Mouse (Mus musculus) bone marrow macrophage, adult 2 months (primary cell): ENCODE measurements around the gene Hoxb1.

ENCODE experiments used
- CTCF ChIP-seq: IDR thresholded peaks from 2 replicates; pipeline ENCODE4 v1.5.1; 2012; ENCODE audit warnings: low read depth, mild to moderate bottlenecking, low read length, moderate library complexity
- POLR2A ChIP-seq: IDR thresholded peaks from 2 replicates; pipeline ENCODE4 v1.6.1; 2012; ENCODE audit warnings: mild to moderate bottlenecking, low read depth, low read length, borderline replicate concordance

- TF ChIP-seq POLR2A = no peak
- TF ChIP-seq CTCF = no peak
Measured at GRCm38 (mm10) chr11:96408234-96409010, 42.9 kb downstream of the Hoxb1 start.
